ENCODE assay signal across 18 mouse cellular contexts in the genomic region with DNA sequence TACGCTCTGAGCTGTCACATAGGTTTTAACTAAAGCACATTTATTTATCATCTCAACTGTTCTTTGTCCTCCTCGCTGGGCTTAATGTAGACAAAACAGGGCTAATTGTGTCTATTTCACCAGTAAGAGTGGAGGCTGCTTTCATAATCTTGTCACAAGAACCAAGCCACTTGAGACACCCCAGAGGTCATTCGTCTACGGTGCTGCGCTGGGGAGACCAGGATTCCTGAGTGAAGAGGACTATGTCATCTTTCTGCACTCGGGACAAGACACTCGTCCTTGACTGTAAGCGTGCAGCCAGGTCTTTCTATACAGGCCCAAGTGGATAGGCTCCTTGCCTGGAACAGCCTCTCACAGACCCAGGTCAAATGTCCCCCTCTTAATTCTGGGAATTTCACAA.
DNase-seq lines count a peak whose midpoint lies in the region; ATAC-seq and TF ChIP-seq lines count a peak whose summit lies in the region.
"Had no signal": no experiment of that assay in that cellular context is flagged by ENCODE, and none has a peak within 500 bp of the region (broad histone marks: within the 10 kb centered on the region; RNA-seq: fewer than 3 reads in every experiment).

No protein-coding gene starts in this region.

- 78% methylated on average over 8 of the region's 8 CpGs for WGBS in embryonic facial prominence, embryonic 14.5 days
- WGBS in embryonic facial prominence, embryonic 10.5 days: 85% methylated on average over 8 of the region's 8 CpGs
- 42% methylated on average over 8 of the region's 8 CpGs for WGBS in heart, embryonic 16.5 days
- WGBS in lung, embryonic 14.5 days: 61% methylated on average over 8 of the region's 8 CpGs
- WGBS in limb, embryonic 15.5 days: 83% methylated on average over 8 of the region's 8 CpGs

- H3K9me3 ChIP-seq in embryonic facial prominence, embryonic 14.5 days (ENCODE audit: control insufficient read depth, low read length): no peaks in the 10 kb centered on the region
- no peaks in the 10 kb centered on the region for H3K9me3 ChIP-seq in embryonic facial prominence, embryonic 10.5 days
- H3K9me3 ChIP-seq in heart, embryonic 16.5 days (replicated peaks; ENCODE audit: control insufficient read depth, low read length): no peaks in the 10 kb centered on the region
- H3K9me3 ChIP-seq in lung, embryonic 14.5 days (ENCODE audit: low read depth, low read length): no peaks in the 10 kb centered on the region
- H3K9me3 ChIP-seq in limb, embryonic 15.5 days: no peaks in the 10 kb centered on the region
- H3K9me3 ChIP-seq: forebrain, embryonic 13.5 days; G1E; hindbrain, embryonic 15.5 days; limb, embryonic 12.5 days had no signal

- no peak overlapping the region for H3K4me3 ChIP-seq in embryonic facial prominence, embryonic 14.5 days (ENCODE audit: low read depth, low read length)
- no peak overlapping the region for H3K4me3 ChIP-seq in embryonic facial prominence, embryonic 10.5 days
- H3K4me3 ChIP-seq in heart, embryonic 16.5 days (ENCODE audit: low read length): no peak overlapping the region
- no peak overlapping the region for H3K4me3 ChIP-seq in lung, embryonic 14.5 days (ENCODE audit: low read depth, low read length)
- no peak overlapping the region for H3K4me3 ChIP-seq in limb, embryonic 15.5 days
- H3K4me3 ChIP-seq: forebrain, embryonic 13.5 days; hindbrain, embryonic 15.5 days; limb, embryonic 12.5 days had no signal

- peaks cover 8% of the 10 kb centered on the region; the same call in 1 of the 2 replicates for H3K4me1 ChIP-seq in embryonic facial prominence, embryonic 14.5 days (ENCODE audit: control insufficient read depth, insufficient read depth, low read length)
- H3K4me1 ChIP-seq in embryonic facial prominence, embryonic 10.5 days: peaks cover 18% of the 10 kb centered on the region
- peaks cover 28% of the 10 kb centered on the region for H3K4me1 ChIP-seq in heart, embryonic 16.5 days (ENCODE audit: control insufficient read depth, insufficient read depth, low read length)
- peaks cover 6% of the 10 kb centered on the region; the same call in 1 of the 2 replicates for H3K4me1 ChIP-seq in lung, embryonic 14.5 days (ENCODE audit: insufficient read depth)
- H3K4me1 ChIP-seq in limb, embryonic 15.5 days: peaks cover 11% of the 10 kb centered on the region

- H3K27me3 ChIP-seq in embryonic facial prominence, embryonic 14.5 days (replicated peaks; ENCODE audit: control insufficient read depth, insufficient read depth, low read length): no peaks in the 10 kb centered on the region
- H3K27me3 ChIP-seq in embryonic facial prominence, embryonic 10.5 days (replicated peaks; ENCODE audit: low read depth, poor library complexity, severe bottlenecking): no peaks in the 10 kb centered on the region
- H3K27me3 ChIP-seq in heart, embryonic 16.5 days (ENCODE audit: control insufficient read depth, insufficient read depth, low read length): no peaks in the 10 kb centered on the region
- H3K27me3 ChIP-seq in lung, embryonic 14.5 days (ENCODE audit: insufficient read depth, low read length): no peaks in the 10 kb centered on the region
- no peaks in the 10 kb centered on the region for H3K27me3 ChIP-seq in limb, embryonic 15.5 days
- H3K27me3 ChIP-seq: forebrain, embryonic 13.5 days; hindbrain, embryonic 15.5 days; limb, embryonic 12.5 days had no signal

- no peak for DNase-seq in embryonic facial prominence, embryonic 14.5 days (ENCODE audit: low spot score)
- no peak for DNase-seq in embryonic facial prominence, embryonic 10.5 days (ENCODE audit: low spot score)
- DNase-seq in heart, adult 8-10 months (ENCODE audit: low spot score): no peak
- no peak for DNase-seq in lung, embryonic 14.5 days
- DNase-seq in lung, postnatal 25 days (ENCODE audit: low spot score): no peak
- DNase-seq in adipocyte (ENCODE audit: low spot score): no peak
- DNase-seq: cerebellum, postnatal 10 days; embryo, embryonic 11 days; kidney, adult 11 months; kidney, postnatal 10 days; thymus, postnatal 14 days had no signal

- H3K27ac ChIP-seq in embryonic facial prominence, embryonic 14.5 days (replicated peaks; ENCODE audit: low read depth, low read length): peak overlapping the region; percentile 28; the same call in 1 of the 2 replicates
- H3K27ac ChIP-seq in embryonic facial prominence, embryonic 10.5 days (replicated peaks): no peak overlapping the region
- peak overlapping the region; percentile 14; the same call in 1 of the 2 replicates for H3K27ac ChIP-seq in heart, embryonic 16.5 days (ENCODE audit: low read length)
- peak overlapping the region; percentile 32; the same call in 1 of the 2 replicates for H3K27ac ChIP-seq in lung, embryonic 14.5 days (ENCODE audit: low read depth)
- H3K27ac ChIP-seq in limb, embryonic 15.5 days: peak overlapping the region; percentile 65
- H3K27ac ChIP-seq: forebrain, embryonic 13.5 days; limb, embryonic 12.5 days had no signal

- no peak for ATAC-seq in embryonic facial prominence, embryonic 14.5 days (ENCODE audit: low read depth)
- no peak for ATAC-seq in heart, embryonic 16.5 days (replicated peaks; ENCODE audit: extremely low read depth, insufficient read depth, low FRiP score)
- no peak for ATAC-seq in lung, embryonic 14.5 days (ENCODE audit: insufficient read depth)
- no peak for ATAC-seq in limb, embryonic 15.5 days (ENCODE audit: insufficient number of reproducible peaks, low FRiP score, low TSS enrichment, low read depth)
- ATAC-seq: CD4-positive, CD25-positive, alpha-beta regulatory T cell, adult 4 months; forebrain, embryonic 13.5 days had no signal

- no peak overlapping the region for H3K4me2 ChIP-seq in embryonic facial prominence, embryonic 14.5 days (ENCODE audit: low read depth, low read length)
- no peak overlapping the region for H3K4me2 ChIP-seq in heart, embryonic 16.5 days (ENCODE audit: low read depth, low read length)
- H3K4me2 ChIP-seq in lung, embryonic 14.5 days: no peak overlapping the region
- H3K4me2 ChIP-seq in limb, embryonic 15.5 days: no peak overlapping the region
- H3K4me2 ChIP-seq: forebrain, embryonic 13.5 days; hindbrain, embryonic 15.5 days; limb, embryonic 12.5 days had no signal

- TF ChIP-seq CTCF in lung, embryonic 14.5 days (IDR thresholded peaks at IDR 0.05; ENCODE audit: low read depth): no peak

- H3K9ac ChIP-seq in embryonic facial prominence, embryonic 14.5 days (ENCODE audit: low read depth, low read length): no peak overlapping the region
- no peak overlapping the region for H3K9ac ChIP-seq in heart, embryonic 16.5 days (ENCODE audit: low read length)
- H3K9ac ChIP-seq in lung, embryonic 14.5 days: no peak overlapping the region
- no peak overlapping the region for H3K9ac ChIP-seq in limb, embryonic 15.5 days
- H3K9ac ChIP-seq: forebrain, embryonic 13.5 days; hindbrain, embryonic 15.5 days; limb, embryonic 12.5 days had no signal

- peaks cover 9% of the 10 kb centered on the region; the same call in 1 of the 2 replicates for H3K36me3 ChIP-seq in embryonic facial prominence, embryonic 14.5 days (ENCODE audit: control insufficient read depth, insufficient read depth, low read length)
- peaks cover 94% of the 10 kb centered on the region for H3K36me3 ChIP-seq in embryonic facial prominence, embryonic 10.5 days (replicated peaks)
- H3K36me3 ChIP-seq in heart, embryonic 16.5 days (ENCODE audit: control insufficient read depth, insufficient read depth): peaks cover 3% of the 10 kb centered on the region; the same call in 1 of the 2 replicates
- peaks cover 12% of the 10 kb centered on the region; the same call in 1 of the 2 replicates for H3K36me3 ChIP-seq in lung, embryonic 14.5 days (ENCODE audit: insufficient read depth)
- H3K36me3 ChIP-seq in limb, embryonic 15.5 days: peaks cover 5% of the 10 kb centered on the region; the same call in 1 of the 2 replicates
- H3K36me3 ChIP-seq: hindbrain, embryonic 15.5 days had no signal
